Mouse (Mus musculus) adrenal gland, adult 18-20 months (tissue): Measurements from ENCODE around the gene Mrrf. TPM values are rescaled to one million over a fixed set of nuclear protein-coding genes. Genes with fewer than 3 reads are reported as not detected.

ENCODE experiments used
- DNase-seq, 2 experiments: peaks; one replicate each; pipeline ENCODE4 v3.0.0; 2021 to 2022; ENCODE audit warnings: low spot score in 2 of 2
- long read RNA-seq, 2 experiments: library from polyadenylated mRNA; stranded (forward); transcript quantifications; one replicate each; pipeline ENCODE4 v2.0.0; 2021
- total RNA-seq, 2 experiments: library from RNA; stranded (reverse); gene quantifications; 1 replicate in 1 of 2; 2 replicates in 1 of 2; pipeline ENCODE4 v1.2.3; 2021

Mrrf gene
- total RNA-seq = 10 to 100 TPM; 26.0 to 30.6 TPM
- long read RNA-seq, experiment 1, transcript Mrrf-201 (7 exons, 2,623 nt) = major isoform, 14 of 15 reads
- long read RNA-seq, experiment 1, partial matches to known transcripts = 0 of 15 reads
- long read RNA-seq, experiment 1, other reads (novel, unspliced or antisense) = 1 of 15 reads
- long read RNA-seq, experiment 2, transcript Mrrf-201 (7 exons, 2,623 nt) = major isoform, 52 of 61 reads
- long read RNA-seq, experiment 2, partial matches to known transcripts = 5 of 61 reads
- long read RNA-seq, experiment 2, other reads (novel, unspliced or antisense) = 4 of 61 reads

- DNase-seq = peak; percentile 95 to 97
These were observed at the start of gene Mrrf, which contains the start of gene Rbm18 for GRCm38 (mm10) chr2:36136300-36136941. Gene Mrrf (plus strand): TSS chr2:36136389. Gene Rbm18 (minus strand): TSS chr2:36136773.

DNA sequence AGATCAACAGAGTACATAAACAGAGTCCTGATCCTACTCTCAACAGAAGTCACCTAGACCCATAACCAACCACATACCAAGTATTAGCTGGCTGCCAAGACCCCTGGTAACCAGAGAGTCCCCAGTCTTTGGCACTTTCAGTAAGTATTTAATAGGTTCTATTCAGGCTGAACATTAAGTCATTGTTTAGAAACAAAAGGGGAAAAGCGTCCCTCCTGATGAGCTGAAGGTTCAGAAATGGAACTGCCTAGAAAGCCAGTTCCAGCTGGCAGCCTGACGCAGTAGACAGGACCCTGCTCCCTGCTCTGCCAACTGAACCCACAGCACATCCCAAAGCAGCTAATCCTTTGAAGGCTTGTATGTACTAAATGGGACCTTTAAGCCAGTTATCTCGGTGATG, 47.0 kb upstream of the Mrrf start:
- no peak for DNase-seq

DNA sequence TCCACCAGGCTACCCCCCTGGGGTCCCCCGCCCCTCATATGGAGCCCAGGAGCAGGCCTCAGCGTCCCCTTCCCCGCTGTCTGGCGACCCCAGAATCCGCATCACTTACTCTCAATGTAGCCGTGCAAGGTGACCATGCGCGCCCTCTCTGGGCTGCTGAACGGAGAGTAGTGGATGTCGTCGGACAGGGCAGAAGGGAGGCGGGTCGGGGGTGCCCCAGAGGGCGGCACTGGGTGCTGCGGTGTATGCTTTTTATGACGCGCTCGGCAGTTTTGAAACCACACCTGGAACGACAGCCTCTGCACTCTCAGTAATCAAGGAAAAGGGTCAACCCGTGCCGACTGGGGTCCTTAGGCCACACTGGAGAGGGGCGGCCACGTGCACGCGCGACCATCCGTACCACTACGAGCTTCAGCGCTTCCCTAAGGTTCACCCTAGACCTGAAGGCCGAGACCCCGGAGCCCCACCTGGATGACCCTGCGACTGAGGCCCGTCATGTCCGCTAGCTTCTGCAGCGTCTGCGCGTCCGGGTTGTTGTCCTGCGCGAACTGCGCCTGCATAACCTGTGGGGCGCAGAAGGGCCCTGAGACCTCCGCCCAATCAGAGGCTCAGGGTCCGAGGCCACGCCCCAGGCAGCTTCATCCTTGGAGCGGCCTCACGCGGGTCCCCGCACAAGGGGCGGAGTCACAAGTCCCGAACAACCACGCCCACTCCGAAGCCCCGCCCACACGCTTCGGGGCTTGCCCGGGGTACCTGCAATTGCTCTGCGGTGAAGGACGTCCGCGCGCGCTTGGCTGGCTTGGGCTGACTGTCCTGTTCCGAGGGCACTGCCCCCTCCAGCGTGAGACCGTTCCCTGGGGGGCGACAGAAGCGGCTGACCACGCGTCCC, 45.1 kb upstream of the Mrrf start:
- DNase-seq = peak; percentile 45 to 48

GRCm38 (mm10) chr2:36092748-36093147, 43.4 kb upstream of the Mrrf start:
- DNase-seq = no peak

- DNase-seq = no peak
These were observed 42.9 kb upstream of the Mrrf start for GRCm38 (mm10) chr2:36093301-36093700.

- no peak for DNase-seq
These were observed 42.2 kb upstream of the Mrrf start for GRCm38 (mm10) chr2:36093914-36094475.

DNA sequence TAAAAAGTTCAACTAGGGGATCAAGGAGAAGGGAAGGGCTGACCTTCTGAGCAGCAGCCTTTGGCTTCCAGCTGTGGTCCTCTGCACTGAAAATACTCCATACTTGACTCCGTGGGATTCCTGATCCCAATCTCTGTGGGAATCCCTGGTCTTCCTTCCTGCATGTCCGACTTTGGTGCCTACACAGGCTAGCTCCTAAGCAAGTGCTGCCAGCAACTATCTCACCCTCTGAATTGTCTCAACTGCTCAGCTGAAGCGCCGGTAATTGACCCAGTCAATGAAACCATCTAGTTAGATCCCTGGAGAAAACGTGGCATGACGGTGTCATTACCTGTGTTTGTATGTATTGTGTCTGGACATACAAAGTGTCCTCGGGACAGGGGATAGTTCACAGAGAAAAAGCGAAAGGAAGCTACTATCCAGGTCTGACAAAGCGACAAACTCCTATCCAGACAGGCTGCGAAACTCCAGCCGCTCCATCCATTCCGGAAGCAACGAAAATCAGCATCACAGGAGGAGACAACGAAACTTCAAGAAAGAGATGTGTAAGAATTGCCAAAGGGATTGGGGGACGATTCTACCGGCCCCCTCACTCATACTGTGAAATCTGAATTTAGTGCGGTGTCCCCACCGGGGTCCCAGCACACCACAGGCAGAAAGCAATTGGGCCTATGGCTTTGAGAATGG, 38.9 kb upstream of the Mrrf start:
- no peak for DNase-seq

- no peak for DNase-seq
These were observed 38.2 kb upstream of the Mrrf start for GRCm38 (mm10) chr2:36098021-36098420.

DNA sequence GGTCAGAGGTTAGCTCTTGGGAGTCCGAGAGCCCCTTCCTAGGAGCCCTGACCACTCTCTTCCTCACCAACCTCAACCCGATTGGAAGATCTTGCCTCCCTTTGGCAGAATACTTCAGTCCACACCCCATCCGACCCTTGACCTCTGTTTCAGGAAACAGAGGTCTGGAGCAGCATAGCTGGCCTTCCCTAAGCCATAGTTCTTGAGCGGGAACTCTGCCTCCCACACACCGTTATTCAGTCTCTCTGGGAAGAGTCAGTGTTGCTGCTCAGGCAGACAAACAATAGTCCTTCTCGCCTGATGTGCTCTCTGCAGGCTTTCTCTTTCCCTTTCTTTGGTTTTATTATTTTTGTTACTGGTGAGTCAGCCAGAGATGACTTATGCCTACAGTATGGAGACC, 36.5 kb upstream of the Mrrf start:
- DNase-seq = no peak

DNA sequence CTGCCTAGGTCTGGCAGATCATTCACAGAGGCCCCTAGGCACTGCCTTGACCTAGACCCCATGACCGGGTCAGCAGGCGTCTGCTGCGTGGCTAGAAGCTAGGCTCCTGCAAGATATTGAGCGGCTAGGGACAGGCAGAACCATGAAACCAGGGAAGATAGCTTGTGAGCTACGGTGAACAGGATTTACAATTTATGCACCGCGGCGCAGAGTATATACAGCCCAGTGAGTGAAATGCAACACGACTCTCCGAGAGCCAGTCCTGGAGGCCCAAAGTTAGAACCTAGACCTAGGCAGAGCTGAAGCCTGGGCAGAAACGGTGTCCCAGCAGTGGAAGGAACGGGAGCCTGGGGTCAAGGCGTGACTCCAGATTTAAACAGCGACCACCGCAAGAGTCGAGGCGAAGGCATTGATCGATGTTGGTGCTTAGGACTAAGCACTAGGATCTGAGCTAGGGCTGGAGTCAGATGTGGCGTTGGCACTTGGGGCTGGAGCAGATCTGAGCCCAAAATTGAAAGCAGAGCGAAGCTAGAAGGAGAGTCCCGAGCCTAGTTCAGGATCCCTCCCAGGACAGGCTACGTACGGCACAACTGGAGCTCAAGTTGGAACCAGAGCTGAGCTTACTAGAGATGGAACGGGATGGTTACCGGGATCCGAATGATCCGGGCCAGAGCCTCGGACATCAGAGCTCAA, 34.2 kb upstream of the Mrrf start:
- DNase-seq = no peak

- DNase-seq = no peak
These were observed 33.6 kb upstream of the Mrrf start for GRCm38 (mm10) chr2:36102559-36102946.

- no peak for DNase-seq
These were observed 33.1 kb upstream of the Mrrf start for GRCm38 (mm10) chr2:36103069-36103554.

DNA sequence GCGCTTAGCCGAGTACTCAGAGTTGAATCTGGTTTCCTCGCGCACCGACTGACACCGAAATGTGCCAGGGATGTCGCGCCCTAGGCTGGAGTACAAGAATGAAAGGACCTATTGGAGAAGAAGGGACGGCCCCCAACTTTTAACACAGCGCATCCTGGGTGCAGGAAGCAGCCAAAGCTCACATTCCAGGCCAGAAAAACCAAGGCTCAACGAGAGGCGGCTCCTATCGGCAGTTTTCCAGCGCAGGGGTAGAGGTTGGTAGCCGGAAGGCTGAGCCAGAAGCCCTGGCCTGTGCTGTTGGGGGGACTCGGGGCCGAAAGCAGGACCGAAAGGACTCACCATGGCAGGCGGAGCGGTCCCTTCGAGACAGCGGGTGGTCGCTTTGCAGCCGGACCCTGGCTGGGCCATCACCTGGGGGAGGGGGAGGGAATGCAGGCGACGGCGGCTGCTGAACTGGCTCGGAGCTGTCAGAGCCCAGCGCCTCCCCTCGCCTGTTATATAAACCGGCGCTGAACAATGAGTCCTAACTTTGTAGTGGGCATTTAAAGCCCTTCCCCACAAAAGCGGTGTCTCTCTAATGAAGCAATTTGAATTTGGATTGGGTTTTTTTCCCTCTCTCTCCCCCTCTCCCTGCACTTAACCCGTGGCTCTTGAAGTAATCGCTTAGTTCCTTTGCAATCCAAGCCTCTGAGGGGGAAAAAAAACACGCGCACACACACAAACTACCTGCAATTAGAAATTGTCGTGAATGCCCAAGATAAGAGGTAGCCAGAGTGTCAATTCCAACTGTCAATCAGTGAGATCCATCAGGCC, 32.4 kb upstream of the Mrrf start:
- DNase-seq = no peak

DNA sequence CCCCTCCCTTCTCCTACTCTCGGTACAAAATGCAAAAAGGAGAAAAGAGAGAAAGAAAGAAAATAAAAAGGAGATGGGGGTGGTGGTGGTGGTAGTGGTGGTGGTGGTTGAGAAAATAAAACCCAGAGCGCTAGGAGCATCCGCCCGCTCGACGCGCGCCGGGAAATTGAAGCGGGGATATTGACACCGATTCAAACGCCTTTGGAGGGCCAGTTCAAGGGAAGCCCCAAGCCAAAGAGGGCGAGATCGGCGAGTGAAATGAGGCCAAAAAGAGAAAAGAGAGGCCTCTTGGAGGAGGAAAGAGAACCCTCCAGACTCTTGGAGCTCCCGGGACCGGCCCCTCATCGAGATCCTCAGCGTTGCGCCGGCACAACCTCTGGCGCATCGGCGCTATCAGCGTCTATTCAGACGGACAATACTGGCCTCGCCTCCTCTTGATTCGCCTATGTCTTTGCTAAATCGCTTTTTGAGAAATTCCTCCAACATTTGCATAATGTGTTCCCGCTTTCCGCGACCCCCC, 31.7 kb upstream of the Mrrf start:
- no peak for DNase-seq

GRCm38 (mm10) chr2:36104956-36105741, 31.0 kb upstream of the Mrrf start, which contains the start of gene Lhx6:
Gene Lhx6 (minus strand): TSS chr2:36105408.
- no peak for DNase-seq

DNA sequence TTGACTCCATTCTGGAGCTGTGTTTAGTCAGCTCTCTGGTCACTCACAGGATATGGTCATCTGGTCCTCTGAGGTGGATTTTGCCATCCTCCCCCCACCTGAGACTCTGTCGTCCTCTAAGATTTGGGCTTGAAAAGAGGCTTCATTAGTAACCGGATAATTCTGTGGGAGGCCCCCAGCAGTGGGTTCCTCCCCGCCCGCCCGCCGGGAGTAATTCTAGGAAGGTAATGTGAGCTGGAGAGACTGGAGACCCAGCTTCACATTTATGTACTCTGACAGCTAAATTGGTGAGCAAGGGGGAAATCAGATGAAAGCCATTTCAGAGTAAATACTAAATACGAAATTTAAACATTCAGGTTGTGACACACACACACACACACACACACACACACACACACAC, 27.6 kb upstream of the Mrrf start:
- DNase-seq = no peak

DNA sequence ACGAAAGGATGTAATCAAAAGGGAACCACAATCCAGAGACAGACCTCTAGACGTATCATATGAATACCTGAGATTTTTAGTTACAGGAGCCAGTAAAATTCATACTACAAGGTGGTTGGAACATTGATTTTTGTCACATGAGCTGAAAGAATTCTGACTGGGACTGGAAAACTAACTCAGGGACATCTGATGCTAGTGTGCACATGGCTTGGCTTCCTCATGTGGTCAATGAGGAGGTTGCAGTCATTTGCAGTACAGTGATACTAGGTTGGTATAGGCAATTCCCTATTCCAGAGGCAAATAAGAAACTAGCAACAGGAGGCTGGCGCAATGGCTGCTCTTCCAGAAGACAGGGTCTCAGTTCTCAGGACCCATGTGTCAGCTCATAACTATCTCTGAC, 23.6 kb upstream of the Mrrf start:
- DNase-seq = no peak

DNA sequence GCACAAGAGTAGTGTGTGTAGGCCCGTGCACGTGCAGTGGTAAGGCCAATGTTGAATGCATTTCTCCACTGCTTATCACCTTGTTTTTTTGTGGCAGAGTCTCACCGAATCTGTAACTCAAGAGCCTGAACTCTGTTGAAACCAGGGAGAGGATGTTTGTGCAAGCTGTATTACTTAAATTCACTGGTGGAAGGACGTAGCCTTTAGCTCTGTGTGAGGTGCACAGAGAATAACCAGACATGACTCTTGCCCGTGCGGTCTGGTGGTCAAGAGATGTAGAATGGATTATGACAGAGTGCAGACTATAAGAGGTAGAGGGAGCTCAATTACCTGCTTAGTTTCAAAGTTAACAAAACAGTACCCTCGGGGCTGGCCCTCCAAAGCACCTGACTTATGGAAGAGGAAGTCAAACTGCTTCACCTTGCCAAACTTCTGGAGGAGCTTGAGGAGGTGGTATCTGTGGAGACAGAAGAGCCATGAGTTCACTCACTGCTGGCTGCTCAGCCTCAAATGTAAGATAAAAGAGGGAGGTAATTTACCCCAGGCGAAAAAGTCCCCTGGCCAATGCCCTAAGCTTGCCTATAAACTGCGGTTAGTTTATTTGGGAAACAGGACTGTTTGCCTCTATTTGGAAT, 9.3 kb upstream of the Mrrf start:
- no peak for DNase-seq
